Mouse (Mus musculus) layer of hippocampus, adult 9-11 months (tissue): ENCODE results near the gene Myh4.

Experiments
- DNase-seq: peaks from one replicate; pipeline ENCODE4 v3.0.0; 2022

Gene Myh4

DNA sequence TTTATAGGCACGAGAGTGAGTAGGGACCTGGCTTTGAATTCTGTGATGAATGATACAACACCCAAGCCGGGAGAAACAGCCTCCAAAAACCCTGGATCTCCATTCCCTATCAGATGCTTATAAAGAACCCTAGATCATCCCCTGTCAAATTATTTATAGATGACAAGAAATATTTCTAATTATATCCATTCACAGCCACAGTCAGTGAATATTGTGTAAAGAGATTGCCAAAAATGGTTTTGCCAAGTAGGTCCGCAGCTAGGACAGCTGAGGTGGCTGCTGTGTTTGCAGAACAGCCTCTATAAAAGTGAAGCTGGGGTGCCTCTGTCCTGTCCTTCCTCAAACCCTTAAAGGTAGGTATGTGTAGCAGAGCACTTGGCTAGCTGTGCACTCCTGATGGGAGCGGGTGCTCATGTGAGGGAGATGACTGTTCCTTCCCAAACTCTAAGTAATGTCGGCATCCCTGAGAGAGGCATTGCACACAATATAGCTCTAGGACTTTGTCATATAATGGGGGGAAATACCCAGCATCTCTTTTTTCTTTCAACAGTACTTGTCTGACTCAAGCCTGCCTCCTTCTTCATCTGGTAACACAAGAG, at the start of gene Myh4:
Gene Myh4, plus strand, starts transcription at position 549 of the 599 bp plus-strand sequence.
- no peak for DNase-seq

DNA sequence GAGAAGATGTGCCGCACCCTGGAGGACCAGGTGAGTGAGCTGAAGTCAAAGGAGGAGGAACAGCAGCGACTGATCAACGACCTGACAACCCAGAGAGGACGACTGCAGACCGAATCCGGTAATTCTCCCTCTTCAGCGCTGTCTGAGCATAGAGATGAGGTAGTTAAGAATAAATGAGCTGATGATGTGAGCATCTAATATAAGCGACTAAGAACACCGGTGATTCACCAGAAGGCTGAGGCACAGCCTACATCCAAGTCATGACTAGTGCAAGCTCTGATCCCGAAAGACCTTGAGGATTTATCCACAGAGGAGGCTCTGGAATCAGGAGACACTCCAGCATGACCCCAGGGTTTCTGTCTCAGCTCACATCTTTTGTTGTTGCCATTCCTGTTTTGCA, 47.5 kb upstream of the Myh4 start:
- no peak for DNase-seq

DNA sequence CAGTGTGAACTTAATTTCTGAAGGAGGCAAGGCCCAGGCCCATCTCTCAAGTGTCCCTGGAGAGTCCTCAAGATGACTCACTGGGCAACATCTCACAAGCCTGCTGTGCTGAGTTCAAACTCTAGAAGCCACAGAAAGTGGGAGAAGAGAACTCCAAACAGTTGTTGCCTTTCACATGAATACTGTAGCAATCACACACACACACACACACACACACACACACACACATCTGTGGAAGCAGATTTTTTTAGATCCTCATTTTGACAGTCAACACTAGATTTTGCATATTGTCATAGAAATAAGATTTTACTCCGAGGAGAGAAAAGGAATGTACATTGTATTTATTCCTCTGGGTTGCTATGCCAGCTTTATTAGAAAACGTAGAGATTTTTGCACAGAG, 47.0 kb upstream of the Myh4 start:
- DNase-seq = no peak

DNA sequence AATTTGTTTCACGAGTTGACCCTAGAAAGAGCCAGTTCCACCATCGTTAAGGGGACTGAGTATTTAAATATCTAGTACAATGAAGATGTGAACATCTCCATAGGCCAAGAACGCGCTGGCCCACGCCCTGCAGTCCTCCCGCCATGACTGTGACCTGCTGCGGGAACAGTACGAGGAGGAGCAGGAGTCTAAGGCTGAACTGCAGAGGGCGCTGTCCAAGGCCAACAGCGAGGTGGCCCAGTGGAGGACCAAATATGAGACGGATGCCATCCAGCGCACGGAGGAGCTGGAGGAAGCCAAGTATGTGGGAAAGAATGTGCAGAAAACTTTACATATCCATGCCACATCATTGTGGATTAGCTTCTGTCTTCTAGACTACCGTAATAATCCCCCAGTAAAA, 46.3 kb upstream of the Myh4 start:
- no peak for DNase-seq

DNA sequence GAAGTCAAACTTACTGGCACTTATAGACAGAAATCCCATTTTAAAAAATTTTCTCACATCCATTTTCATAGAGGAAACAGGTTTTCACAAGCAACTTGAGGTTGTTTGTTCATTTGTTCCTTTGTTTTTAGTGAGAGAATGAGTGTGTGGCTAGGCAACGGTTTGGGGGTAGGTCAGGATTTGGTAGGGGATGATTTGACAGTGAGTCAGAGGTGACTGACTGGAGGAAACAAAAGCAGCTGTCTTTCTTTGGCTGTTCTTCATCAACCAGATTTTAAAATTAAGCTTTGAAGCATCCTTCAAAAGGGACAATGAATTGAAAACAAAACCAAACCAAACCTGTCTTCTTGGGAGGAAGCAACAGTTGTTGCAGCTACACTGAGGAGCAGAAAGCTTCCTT, 38.5 kb upstream of the Myh4 start:
- no peak for DNase-seq

DNA sequence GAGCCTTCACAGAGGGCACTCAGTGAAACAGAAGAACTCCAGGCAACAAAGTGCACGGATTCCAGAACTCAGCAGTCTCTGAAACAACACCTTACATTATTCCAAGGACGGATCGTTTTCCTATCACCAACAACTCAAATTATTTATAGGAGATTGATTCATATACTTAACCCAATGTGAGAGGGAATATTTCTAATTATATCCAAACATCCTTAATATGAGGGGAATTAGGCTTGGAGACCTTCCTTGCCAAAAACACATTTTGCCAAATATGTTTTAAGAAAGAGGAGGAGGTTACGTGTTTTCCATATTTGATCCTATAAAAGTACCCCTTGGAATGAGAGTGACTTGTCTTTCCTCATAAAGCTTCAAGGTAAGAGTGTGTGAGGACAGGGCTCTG, 38.1 kb upstream of the Myh4 start, which contains the start of gene Myh1:
Gene Myh1, plus strand, starts transcription at position 301 of the 400 bp plus-strand sequence.
- DNase-seq = no peak

DNA sequence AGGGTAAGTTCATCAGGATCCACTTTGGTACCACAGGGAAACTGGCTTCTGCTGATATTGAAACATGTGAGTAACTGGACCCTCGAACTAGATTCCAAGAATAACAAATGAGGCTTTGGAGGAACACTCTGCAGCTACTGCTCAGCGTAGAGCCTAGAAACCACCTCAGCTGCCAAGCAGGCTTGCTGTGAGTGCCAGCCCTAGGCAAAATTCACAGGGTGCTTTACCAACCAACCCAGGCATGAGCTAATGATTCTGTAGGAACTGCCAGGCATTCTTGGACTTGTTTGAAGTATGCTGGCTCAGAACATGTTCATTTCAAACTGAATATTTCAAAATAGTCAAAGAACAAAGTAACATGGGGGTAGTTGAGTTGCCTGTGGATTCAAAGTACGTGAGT, 33.1 kb upstream of the Myh4 start:
- DNase-seq = peak; percentile 30

DNA sequence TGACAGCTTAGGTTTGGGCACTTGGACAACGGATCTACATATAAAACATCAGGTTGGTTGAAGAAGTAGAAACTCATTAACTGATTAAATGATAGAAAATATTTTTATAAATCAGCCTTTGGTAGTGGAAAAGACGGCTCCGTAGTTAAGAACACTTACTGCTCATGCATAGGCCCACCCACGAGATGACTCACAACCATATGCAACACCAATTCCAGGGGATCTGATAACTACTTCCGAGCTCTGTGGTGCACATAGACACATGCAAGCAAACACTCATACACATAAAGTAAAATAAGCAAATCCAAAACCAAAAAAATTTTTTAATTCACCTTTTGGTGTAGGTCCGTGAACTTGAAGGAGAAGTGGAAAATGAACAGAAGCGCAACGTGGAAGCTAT, 16.0 kb upstream of the Myh4 start:
- DNase-seq = peak; percentile 45

DNA sequence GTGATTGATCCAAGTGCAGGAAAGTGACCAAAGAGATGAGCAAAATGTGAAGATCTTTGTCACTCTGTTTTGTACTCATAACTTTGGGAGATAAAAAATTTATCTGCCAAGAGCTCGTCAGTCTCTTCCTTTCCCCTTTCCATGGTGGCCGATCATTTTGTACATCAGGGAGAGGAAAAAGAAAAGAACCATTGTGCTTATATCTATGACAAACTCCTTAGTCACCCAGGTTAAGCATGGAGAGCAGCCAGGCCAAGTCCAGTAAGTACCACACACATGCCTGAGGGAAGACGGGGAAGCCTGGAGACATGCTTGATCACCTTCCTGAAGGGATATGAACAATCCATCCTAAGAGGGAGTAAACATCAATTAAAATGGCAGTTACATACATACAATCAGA, 13.4 kb upstream of the Myh4 start:
- no peak for DNase-seq

DNA sequence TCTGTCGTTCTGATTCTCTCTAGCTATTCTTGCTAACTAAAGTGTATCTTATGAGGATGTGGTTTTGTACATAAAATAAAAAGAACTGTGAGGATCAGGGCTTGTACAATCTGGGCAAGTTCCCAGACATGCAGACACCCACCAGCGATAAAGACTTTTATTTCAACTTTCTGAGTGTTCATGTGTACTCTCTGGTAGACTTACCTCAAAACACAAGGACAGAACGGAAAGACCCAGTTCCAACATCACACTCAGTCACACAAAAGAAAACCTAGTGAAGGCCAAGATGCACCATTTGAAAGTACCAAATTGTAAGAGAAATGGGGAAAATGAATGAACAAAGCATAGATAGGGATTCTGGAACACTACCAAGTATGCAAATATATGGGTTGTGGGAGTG, 9.1 kb upstream of the Myh4 start:
- DNase-seq = no peak

DNA sequence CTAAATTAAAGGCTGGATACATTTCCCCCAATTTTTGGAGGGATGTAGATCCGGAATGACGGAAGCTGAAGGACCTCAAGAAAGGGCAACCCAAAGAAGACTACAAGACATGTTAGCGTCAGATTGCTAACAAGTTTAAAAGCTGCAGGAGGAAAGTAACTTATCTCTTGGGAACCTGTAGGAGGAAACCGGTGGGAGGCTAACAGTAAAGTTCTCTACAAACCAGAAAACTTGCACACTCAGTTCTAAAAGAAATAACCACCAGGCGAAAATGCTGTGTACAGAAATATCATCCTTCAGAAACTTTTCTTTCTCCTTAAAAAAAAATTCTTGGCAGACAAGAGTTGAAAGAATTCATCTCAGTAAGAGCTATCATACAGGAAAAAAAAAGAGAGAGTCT, 8.7 kb upstream of the Myh4 start:
- no peak for DNase-seq

DNA sequence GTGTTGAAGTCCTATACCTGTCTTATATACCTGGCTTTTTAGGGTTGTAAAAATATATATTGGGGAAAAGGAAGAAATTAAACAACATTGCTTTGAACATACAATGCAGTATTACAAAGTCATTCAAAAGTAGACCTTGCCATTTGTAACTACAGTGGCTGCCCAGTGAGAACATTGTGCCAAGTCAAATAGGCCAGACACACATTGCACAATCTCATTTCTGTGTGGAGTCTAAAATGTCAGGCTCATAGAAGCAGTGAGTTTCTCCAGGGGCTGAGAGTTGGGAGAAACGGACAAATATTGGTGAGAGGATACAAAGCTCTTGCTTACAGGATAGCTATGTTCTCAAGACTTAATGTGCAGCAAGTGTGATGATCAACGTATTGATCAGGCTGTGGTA, 7.9 kb upstream of the Myh4 start:
- no peak for DNase-seq

DNA sequence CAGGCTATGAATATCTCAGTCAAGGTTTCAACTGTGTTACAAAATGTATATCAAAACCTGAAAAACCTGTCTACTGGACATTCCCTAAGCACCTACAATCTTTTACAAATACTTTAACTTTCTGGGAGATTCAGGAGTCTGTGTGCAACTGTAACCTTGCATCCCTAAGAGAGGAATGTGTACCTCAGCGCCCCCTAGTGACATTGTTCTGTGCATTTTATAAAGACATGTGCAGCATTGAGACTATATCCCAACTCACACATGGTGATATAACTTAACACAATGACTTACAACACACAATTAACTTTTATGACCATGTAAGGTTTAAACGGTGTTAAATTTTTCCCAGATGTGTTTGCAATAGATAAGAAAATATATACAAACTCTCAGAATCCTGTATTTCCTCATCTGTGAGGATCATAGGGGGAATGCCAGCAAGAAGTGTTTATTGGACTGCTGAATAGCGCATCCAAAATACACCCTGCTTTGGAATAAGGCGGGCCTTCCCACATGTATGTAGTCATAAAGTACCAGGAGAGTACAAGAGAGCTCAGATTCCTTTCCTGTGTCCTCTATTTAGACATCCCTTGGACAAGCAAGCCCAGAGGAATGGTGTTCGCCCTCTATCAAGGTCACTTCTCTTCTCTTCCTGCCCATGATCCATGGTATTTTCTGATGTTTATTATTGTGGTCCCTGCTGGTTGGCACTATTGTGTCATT, 2.0 kb upstream of the Myh4 start:
- peak; percentile 31 for DNase-seq

DNA sequence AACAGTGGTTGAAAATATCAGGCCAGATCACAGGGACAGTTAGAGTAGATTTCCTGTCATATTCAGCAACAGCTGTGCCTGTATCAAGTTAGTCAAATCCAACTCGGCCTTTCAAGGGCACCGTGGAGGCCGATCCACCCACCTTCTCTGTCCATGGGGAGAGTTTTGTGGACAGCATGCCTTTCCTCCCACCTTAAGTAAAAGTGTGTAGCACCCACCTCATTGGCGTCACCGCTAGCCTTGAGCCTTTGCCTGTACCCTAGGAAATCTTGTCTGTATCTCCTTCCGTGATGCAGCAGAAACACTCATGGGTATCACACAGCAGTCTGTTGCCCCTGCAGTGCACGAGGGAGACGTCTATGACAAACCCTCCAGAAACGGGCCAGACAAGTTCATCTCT, 1.0 kb upstream of the Myh4 start:
- DNase-seq = no peak

DNA sequence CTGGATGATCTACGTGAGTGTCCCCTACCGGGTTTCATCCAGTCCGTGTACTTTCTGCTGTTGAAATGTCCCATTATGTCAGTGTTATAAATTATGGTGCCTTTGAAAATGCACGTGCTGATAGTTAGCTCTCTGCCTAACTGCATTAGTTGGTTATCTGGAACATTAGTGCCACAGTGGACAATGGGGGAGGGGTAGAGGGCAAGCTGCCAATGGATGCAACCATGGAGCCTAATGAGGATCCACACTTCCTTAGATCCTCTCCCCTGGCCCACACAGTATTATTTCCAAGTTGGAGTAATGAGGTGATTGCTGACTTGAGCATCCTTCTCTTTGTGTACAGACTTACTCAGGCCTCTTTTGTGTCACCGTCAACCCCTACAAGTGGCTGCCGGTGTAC, 3.2 kb downstream of the Myh4 start:
- no peak for DNase-seq

DNA sequence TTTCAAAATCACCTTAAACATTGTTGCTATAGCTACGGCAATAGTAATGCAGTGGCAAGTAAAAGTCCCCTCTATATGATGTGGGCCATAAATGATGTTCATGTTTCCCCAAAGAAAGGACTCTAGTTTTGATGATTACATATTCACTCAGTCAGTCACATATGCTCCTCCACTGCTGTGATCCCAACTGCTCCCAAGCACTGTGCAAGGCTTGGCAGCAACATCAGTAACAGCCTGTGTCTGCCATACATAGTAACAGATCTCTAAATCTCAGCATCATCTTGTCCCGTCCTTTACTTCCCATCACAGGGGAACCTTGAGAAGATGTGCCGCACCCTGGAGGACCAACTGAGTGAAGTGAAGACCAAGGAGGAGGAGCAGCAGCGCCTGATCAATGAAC, 15.9 kb downstream of the Myh4 start:
- DNase-seq = peak; percentile 62

DNA sequence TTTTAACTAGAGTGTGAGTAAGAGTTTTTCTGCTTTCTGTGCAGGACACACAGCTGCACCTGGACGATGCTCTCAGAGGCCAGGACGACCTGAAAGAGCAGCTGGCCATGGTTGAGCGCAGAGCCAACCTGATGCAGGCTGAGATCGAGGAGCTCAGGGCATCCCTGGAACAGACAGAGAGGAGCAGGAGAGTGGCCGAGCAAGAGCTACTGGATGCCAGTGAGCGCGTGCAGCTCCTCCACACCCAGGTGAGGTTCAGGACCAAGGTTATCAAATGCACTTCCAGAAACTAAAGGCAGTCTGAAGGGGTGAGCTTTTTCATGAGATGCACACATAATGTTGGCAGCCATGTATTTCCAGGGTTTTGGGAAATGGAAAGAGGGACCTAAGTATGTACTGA, 19.2 kb downstream of the Myh4 start:
- no peak for DNase-seq

DNA sequence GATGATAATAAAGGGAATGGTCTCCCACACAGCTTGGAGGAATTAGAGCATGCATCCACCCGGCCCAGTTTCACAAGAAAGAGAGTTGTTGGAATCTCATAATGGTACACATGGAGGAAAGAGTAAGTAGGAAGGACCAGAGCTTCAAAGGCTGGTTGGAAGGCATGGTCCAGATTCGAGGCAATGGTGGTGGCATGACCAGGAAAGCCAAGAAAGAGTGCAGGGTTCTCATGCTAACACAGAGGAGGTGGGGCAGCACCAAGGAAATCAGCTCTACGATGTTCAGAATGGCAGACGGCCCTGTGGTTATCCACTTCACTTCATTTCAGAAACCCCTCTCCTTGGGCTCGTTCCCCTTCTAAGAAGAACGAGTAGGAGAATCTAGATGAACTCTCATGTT, 23.1 kb downstream of the Myh4 start:
- no peak for DNase-seq

DNA sequence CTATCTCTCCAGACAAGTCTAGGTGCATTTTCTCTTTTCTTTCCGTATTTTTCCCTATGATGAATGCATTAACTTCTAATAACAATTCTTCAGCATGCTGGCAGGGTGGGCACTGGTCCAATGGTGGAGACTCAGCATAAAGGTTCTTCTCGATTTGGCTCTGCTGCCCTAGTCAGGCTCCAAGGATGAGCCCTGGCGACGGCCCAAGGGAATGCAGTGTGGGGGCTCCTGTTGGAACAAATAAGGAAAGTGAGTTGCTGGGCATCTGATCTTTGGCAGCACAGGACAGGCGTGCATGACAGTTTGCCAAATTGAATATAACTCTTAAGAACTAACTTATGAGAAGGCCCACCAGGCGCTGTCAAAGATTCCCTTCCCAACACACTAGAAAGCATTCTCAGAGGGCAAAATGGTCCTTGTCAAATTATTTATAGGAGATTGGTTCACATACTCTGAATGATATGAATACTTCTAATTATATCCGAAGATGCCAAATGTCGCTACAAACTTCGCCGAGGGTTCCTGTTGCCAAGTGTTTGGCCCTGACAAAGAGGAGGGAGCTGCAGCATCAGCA, 38.9 kb downstream of the Myh4 start, which contains the start of gene Myh8:
Gene Myh8, plus strand, starts transcription at position 524 of the 574 bp plus-strand sequence.
- no peak for DNase-seq

DNA sequence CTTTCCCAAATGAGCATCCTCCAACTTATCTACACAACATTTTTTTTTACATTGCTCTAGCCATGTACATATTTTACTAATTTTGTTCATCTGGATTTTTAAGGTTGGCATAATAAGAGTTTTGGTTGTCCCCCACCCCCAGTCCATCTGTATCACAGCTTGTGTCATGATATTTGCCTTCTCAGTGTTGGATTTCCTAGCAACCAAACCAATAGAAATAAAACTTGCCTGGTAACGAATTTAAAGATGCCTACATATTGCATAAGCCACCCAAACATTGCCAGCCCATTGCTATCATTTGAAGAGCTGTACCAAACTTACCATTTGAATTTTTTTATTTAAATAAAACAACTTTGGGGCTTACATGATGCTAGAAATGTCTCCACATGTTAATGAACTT, 55.6 kb downstream of the Myh4 start:
- peak; percentile 56 for DNase-seq
